Mouse (Mus musculus) small intestine, adult 2 months (tissue): Measurements from ENCODE around the gene Poc5.

Source experiments
- CTCF ChIP-seq: fragments of 200-500 bp; IDR thresholded peaks from 2 replicates; pipeline ENCODE4 v1.5.1; 2012; ENCODE audit warnings: low read depth, mild to moderate bottlenecking, control low read depth, inconsistent platforms, low read length, moderate library complexity, mixed read lengths; ENCODE audit not compliant: insufficient replicate concordance, insufficient read length; ENCODE audit errors: extremely low read depth
- POLR2A ChIP-seq: fragments of 200-500 bp; IDR thresholded peaks from 2 replicates; pipeline ENCODE4 v1.6.1; 2012; ENCODE audit warnings: low read depth, mild to moderate bottlenecking, control low read depth, inconsistent platforms, low read length, moderate library complexity

GRCm38 (mm10) chr13:96435793-96436192 is 47.7 kb downstream of the Poc5 start:
- TF ChIP-seq CTCF (no peak), POLR2A (no peak)
